Mouse (Mus musculus) monocyte, adult 5-6 weeks (primary cell): Measurements from ENCODE around the gene Stox2. TPM values are rescaled to one million over a fixed set of nuclear protein-coding genes. Genes with fewer than 3 reads are reported as not detected.

Source experiments
- ATAC-seq: fragments of 153-309, 156-312 bp; replicated peaks from 2 replicates; pipeline ENCODE4 v1.8.0; 2017; ENCODE audit warnings: mild to moderate bottlenecking; ENCODE audit not compliant: low TSS enrichment, insufficient number of reproducible peaks, severe bottlenecking, poor library complexity, low FRiP score
- total RNA-seq: library from RNA; stranded (forward); fragments of 200-1000, 200-491, 200-594 nt; gene quantifications from 3 replicates; pipeline ENCODE4 v1.2.3, GENCODE M21; 2017

Stox2 gene
- total RNA-seq, 1 experiment from 2014 or later = not detected

GRCm38 (mm10) chr8:47172848-47173247 is 273.3 kb downstream of the Stox2 start:
- ATAC-seq = no peak

DNA sequence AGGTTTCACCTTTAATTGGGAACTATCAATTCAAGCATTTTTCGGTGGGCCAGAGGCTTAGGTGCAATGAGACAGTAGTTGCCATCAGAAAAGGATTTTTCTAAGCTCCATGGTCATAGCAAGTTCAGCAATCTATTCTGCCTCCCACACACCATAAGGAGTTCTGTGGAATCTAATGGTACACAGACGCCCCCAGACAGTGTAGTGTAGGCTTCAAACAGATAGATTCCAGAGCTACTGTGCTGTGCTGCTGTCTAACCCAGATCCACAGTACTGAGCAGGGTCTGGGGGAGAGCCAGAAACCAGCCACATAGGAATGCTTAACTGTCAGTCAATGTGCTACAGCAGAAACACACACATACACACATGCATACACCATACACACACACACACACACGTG is 285.5 kb downstream of the Stox2 start:
- no peak for ATAC-seq

DNA sequence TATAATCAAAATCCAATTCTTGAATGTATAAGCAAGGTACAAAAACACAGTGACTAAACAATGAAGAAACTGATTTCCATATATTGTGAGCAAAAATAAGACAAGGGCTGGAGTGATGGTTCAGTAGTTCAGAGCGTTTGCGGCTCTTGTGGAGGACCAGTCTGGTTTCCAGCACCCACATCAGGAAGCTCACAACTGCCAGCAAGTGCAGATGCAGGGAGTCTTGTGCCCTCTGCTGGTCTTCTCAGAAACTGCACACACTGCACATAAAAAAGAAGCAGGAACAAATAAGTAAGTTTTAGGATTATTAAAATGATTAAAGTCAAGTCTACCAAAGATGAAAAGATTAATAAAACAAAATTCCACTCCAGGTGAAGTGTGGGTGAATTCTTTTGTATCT is 291.6 kb downstream of the Stox2 start:
- no peak for ATAC-seq

GRCm38 (mm10) chr8:47145258-47145657 is 300.9 kb downstream of the Stox2 start:
- ATAC-seq = no peak

DNA sequence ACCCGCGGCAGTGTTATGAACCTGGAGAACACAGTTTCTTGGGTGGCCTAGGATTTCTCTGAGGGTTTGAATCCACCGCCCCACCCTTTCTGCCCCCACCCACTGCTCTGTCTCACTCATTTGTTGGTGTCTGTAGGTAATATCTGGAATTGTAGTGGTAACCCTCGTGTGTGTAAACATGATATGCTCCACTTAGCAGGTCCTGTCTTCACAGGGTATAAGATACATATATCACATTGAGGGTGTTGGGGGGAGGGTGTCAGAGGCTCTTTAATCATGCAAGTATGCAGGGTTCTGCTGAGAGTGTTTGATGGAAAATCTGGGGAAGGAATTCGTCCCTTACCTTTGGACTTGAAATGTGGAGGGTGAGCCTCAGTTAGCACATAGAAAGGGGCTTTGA is 310.1 kb downstream of the Stox2 start:
- no peak for ATAC-seq

DNA sequence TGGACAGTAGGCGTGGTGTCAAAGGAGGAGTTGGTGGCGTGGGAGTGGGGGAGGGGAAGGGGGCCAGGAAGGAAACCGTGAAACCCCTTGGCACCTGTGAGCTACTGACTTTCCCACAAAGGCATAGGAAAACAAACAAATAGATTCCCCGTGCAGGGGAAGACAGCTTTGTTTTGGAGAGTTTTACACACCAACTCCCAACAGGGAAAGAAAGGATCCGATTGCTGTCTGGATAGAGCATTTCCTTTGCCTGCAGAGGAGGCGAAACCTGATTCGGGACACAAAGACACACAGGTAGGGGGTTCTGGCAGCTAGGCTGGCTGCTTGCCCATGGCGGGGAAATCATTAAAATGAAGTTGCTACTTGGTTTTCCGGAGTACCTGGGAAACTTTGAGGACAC is 310.6 kb downstream of the Stox2 start:
- no peak for ATAC-seq

GRCm38 (mm10) chr8:47134736-47135135 is 311.4 kb downstream of the Stox2 start:
- no peak for ATAC-seq

GRCm38 (mm10) chr8:47133381-47133780 is 312.8 kb downstream of the Stox2 start:
- ATAC-seq = no peak

Other genes starting within 250 kb of the Stox2 start
- 58.1 to 65.5 TPM (median 63.3 TPM) in 3 replicates for gene Trappc11, start 87.1 kb upstream of the Stox2 start, total RNA-seq
- 11.5 to 18.2 TPM (median 12.5 TPM) in 3 replicates for gene Rwdd4a, start 87.3 kb upstream of the Stox2 start, total RNA-seq
- 32.9 to 78.1 TPM (median 39.0 TPM) in 3 replicates for gene Ing2, start 229.2 kb upstream of the Stox2 start, total RNA-seq